Mouse (Mus musculus): ENCODE results near the gene Glyat.
"Not testable (repeated sequence)": the region's sequence is repeated elsewhere in the genome, so short reads cannot be mapped to it uniquely, and the experiment has no call there.

Gene Glyat

GRCm38 (mm10) chr19:12633176-12633575 is at the start of gene Glyat:
TSS of gene Glyat (plus strand) at chr19:12633308.
- DNase-seq (ENCODE audit: low read depth, low spot score): no peak

DNA sequence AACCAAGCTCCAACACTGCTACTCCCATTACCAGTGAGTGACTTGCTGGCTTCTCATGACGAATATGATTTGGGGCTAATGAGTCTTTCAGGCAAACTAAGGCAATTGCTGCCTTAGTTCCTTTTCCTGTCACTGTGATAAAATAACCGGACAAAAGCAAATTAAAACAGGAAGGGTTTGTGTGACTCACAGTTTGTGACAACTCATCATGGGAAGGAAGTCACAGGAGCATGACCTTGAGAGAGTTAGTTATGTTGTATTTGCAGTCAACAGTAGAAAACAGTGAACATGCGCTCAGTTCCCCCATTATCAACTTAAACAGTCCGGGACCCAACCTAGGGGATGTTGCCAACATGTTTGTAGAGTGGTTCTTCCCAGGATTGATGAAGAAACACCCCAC is 47.8 kb upstream of the Glyat start:
- no peak for DNase-seq (ENCODE audit: low read depth, low spot score)

- peak; percentile 65 for DNase-seq (ENCODE audit: low read depth, low spot score)
Measured at GRCm38 (mm10) chr19:12591908-12592307, 41.2 kb upstream of the Glyat start.

- DNase-seq (ENCODE audit: low read depth, low spot score): no peak
Measured at GRCm38 (mm10) chr19:12595135-12595529, 38.0 kb upstream of the Glyat start.

GRCm38 (mm10) chr19:12595530-12596289 is 37.4 kb upstream of the Glyat start:
- DNase-seq (ENCODE audit: low read depth, low spot score): peak; percentile 51

GRCm38 (mm10) chr19:12596290-12597072 is 36.6 kb upstream of the Glyat start:
- DNase-seq (ENCODE audit: low read depth, low spot score): no peak

DNA sequence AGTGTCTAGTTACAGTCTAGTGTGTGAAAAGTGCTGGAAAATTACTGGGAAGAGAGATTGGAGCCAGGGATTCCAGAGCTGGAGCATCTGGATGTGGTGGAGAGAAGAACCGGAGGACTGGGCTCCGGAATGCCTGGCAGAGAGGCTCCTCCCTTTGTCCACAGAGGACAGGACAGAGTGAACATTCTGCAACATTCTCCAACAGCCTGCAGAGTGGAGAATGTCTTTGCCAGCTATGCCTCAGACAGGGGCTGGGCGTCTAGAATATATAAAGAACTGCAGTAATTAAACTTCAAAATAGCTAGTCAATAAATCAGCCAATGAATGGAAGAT is 36.1 kb upstream of the Glyat start:
- no peak for DNase-seq (ENCODE audit: low read depth, low spot score)

DNA sequence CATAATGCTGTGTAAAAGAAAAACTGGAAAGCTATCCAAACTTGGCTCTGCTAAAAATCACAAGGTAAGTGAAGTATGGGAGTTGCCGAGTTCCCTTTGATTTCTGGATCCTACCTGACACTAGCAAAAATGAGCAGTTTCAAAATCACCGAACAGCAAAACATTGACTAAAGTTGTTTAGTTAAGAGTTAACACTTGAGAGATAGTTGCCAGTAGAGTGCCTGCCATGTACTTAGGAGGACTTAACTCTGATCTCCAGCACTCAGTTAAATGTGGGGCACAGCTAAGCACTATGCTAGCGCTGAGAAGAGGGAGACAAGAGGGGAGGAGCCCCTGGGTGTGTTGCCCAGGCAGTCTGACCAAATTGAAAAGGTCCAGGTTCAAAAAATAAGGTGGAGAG is 34.4 kb upstream of the Glyat start:
- no peak for DNase-seq (ENCODE audit: low read depth, low spot score)

DNA sequence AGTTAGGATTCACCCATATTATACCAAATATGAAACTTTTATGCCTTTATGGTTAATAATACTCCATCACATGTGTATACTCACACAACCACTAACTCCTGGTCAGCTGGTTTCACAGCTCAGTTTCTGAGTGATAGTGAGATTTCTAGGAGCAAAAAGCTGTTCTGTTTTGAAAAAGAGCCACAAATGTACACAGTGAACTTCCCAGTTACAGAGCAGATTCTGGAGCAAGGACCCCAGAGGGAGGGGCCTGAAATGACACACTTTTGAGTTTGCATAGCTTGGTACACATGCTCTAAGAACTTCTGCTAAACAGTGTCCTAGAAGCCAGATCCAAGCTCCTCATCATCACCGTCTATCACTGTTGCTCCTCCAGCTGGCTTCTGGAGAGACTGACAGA is 33.4 kb upstream of the Glyat start, which contains the start of gene Gm4952:
Gene Gm4952 (plus strand): TSS at position 301 of the 400 bp plus-strand sequence.
- DNase-seq (ENCODE audit: low read depth, low spot score): no peak

DNA sequence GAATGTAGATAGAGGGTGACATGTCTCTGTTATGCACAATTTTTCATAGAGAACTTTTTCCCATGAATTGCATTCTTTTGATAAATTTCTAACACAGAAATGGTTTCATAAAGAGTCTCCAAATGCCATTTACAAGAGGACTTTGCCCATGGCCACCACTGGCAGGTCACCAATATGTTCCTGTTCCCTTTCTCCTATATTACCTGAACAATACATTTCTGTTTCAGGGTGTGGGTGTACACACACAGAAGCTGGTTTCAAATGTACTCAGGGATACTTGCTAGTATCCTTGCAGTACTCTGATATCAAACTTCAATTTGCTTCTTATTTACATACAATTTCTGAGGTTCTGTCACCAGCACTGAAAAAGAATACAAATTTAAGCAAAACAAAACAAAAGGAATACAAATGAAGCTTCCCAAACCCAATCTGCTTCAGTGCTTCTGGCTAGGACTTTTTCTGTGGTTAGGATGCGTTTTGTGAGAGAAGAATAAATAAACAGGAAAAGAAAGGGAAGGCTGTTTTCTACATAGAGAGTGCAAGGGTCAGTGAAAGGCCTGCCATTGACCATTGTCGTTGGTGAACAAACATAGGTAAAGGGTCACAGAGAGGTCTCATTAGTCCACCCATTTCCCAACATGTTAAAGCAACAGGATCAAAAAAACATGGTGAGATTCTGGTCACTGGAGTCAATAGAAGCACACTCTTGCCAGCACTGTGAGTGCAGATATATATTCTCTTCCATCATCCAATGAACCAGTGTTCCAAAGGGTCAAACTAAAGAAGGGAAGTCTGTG is 32.2 kb upstream of the Glyat start:
- DNase-seq (ENCODE audit: low read depth, low spot score): no peak

DNA sequence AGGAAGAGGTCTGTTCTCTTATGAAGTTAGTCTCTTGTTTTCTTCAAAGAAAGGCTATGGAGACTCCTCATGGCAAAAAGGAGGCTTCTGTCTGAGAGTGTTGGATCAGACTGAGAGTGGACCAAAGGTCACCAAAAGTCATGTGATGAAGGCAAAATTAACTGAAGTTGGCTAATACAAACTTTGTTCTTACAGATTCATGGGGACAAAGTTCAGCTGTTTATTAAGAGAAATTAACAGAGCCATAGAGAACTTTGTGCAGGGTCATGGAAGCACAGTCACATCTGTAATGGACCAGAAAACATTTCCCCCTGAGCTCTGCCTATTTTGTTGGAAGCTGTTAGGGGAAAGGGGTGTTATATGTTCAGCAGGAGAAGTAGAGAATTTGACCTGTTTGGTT is 24.8 kb upstream of the Glyat start:
- DNase-seq (ENCODE audit: low read depth, low spot score): no peak

GRCm38 (mm10) chr19:12613646-12614045 is 19.5 kb upstream of the Glyat start:
- DNase-seq (ENCODE audit: low read depth, low spot score): no peak

DNA sequence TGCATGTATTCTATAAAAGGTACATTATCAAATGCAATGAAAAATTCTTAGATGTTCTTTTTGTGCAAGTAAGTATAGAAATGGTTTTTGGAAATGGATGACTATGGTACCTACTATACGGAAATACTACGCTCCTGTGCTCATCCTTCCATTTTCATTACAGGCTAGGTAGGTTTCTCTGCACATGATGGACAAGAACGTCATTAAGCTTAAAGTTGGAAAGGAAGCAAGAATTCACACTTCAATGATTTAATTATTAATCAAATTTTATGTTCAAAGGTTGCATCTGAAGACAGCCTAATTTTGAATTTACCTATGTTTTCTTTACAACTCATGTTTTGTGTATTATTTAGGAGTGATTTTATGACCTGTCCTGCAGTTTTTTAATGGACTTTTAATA is 1.2 kb downstream of the Glyat start:
- DNase-seq (ENCODE audit: low read depth, low spot score): no peak

DNA sequence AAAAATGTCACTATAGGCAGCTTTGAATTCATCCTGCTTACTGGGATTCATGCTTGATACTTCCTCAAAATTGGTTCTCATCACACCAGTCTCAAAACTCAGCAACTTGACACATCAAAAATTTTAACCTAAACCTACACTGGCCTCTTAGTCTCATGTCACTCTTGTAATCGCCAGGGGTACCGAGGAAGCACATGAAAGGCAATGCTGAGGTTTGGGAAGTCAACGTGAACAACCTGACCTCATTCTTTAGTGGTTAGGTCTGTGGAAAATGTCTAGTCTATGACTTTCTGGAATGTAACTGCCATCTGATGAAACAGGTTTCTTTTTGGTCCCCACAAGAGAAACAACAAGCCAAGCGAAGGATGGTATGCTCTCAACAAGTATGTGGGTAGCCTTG is 1.9 kb downstream of the Glyat start:
- no peak for DNase-seq (ENCODE audit: low read depth, low spot score)

DNA sequence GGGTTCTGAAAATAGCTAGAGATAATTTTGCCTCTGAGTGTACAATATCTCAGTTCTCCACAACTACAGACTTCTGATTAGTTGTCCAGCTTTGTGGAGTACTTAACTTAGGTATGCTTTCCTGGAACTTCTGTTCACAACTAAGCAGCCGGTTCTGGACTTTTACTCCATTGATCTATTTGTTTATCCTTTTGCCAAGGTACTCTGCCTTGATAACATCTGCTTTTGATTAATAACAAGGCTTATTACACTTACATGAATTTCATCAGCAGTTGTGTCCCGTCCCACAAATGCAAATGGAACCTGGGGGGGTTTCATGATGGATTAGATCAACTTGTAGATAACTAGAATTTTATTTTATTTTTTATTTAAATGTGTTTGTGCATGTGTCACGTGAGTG is 3.8 kb downstream of the Glyat start:
- DNase-seq (ENCODE audit: low read depth, low spot score): no peak

DNA sequence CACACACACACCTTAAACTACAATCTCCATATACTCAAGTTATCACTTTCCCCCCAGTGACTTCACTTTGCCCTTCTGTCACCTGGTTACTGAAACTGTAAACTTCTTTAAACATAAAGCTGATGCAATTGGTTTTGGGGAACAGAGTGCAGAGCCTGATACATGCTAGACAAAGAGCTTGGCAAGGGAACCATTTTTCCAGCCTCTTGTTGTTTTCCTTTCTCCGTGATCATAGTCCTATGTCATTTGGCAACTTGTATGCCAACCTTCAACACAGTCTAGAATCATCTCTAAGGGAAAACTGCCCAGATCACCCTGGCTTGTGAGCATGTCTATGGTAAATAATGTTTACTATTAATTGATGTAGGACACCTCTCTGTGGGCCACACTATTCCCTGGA is 4.9 kb downstream of the Glyat start:
- DNase-seq (ENCODE audit: low read depth, low spot score): no peak

GRCm38 (mm10) chr19:12649511-12649910 is 16.4 kb downstream of the Glyat start:
- DNase-seq (ENCODE audit: low read depth, low spot score): no peak

- DNase-seq (ENCODE audit: low read depth, low spot score): no peak
Measured at GRCm38 (mm10) chr19:12666156-12666555, 33.0 kb downstream of the Glyat start.

DNA sequence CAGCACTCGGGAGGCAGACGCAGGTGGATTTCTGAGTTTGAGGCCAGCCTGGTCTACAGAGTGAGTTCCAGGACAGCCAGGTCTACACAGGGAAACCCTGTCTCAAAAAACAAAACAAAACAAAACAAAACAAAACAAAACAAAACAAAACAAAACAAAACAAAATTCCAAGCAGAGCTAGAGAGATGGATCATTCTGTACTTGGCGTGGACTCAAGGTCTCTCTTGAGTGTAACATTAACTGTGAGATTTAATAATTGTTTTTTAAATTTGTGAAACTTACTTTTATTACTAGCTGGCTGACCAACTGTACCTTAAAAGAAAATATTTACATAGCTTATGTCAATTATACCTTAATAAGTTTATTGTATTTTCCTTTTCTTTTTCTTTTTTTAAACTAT is 35.5 kb downstream of the Glyat start:
- not testable (repeated sequence) for DNase-seq (ENCODE audit: low read depth, low spot score)

- no peak for DNase-seq (ENCODE audit: low read depth, low spot score)
Measured at GRCm38 (mm10) chr19:12670139-12670538, 37.0 kb downstream of the Glyat start, which contains the start of gene Olfr1442. TSS of gene Olfr1442 (plus strand) at chr19:12670439.

DNA sequence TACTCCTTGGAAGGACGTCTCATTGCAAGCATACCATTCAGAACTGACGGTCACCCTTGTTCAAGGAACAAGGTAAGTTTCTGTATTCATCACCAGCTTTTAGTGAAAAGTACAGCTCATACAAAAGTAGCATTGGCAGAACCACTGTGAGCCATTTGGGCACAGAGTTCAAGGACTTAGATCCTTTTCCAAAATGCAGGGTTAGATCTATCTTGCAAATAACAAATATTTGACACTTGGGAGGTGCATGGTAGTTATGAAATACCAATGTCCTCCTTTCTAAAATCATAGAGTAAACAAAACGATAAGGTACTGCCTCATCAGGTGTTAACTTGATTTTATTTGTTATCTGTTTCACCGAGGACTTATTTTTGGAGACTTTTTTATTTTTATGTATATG is 37.9 kb downstream of the Glyat start:
- no peak for DNase-seq (ENCODE audit: low read depth, low spot score)

DNA sequence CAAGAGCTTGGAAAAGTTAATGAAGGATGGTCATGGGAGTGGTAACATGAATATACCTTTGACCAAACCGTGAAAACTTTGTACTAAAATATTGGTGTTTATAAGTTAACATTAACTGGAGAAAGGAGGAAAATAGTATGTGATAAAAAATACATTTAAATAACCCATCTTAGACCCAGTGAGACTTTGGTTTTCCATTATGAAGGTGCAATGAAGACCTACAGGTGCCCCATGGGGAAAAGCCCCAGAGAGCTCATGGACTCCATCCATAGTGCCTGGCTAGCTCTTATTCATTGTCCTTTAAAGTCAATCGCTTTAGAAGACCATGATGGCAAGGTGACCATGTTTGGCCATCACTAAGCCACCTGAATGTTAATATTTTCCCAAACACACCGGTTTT is 44.7 kb downstream of the Glyat start, which contains the start of gene Olfr1443:
Gene Olfr1443 (plus strand): TSS at position 301 of the 400 bp plus-strand sequence.
- DNase-seq (ENCODE audit: low read depth, low spot score): no peak

Measured in skeletal muscle tissue, adult 2 months (tissue).